Mouse (Mus musculus) kidney, postnatal 0 days (tissue): Measurements from ENCODE around the gene Plcl1. TPM values are rescaled to one million over a fixed set of nuclear protein-coding genes. Genes with fewer than 3 reads are reported as not detected.

Experiments
- ATAC-seq: fragments of 200-750 bp; cut with Nextera tagmentation; replicated peaks from 2 replicates; pipeline ENCODE4 v1.8.0; 2017; ENCODE audit warnings: low read depth, moderate number of reproducible peaks, moderate TSS enrichment, moderate library complexity; ENCODE audit not compliant: low FRiP score
- DNase-seq: peaks from one replicate; pipeline ENCODE4 v3.0.0-alpha.2; 2016; ENCODE audit warnings: low spot score
- H3K27ac ChIP-seq: fragments of 300-500 bp; sonication (generic); 2 replicates; pipeline ENCODE4 v1.5.1; 2014; ENCODE audit warnings: mild to moderate bottlenecking
- H3K27me3 ChIP-seq: fragments of 300-500 bp; sonication (generic); 2 replicates; pipeline ENCODE4 v1.6.1; 2014; ENCODE audit warnings: low read length, mixed read lengths; ENCODE audit not compliant: insufficient read depth
- H3K36me3 ChIP-seq: fragments of 300-500 bp; sonication (generic); 2 replicates; pipeline ENCODE4 v1.6.1; 2014; ENCODE audit warnings: low read length, mixed read lengths; ENCODE audit not compliant: insufficient read depth
- H3K4me1 ChIP-seq: fragments of 300-500 bp; sonication (generic); replicated peaks from 2 replicates; pipeline ENCODE4 v1.6.1; 2014; ENCODE audit warnings: antibody characterized with exemption, low read length, mixed read lengths; ENCODE audit not compliant: insufficient read depth
- H3K4me2 ChIP-seq: fragments of 300-500 bp; sonication (generic); 2 replicates; pipeline ENCODE4 v1.6.1; 2014; ENCODE audit warnings: mild to moderate bottlenecking, low read length, moderate library complexity, mixed read lengths
- H3K4me3 ChIP-seq: fragments of 300-500 bp; sonication (generic); replicated peaks from 2 replicates; pipeline ENCODE4 v1.5.1; 2014; ENCODE audit warnings: low read depth, low read length
- H3K9ac ChIP-seq: fragments of 300-500 bp; sonication (generic); 2 replicates; pipeline ENCODE4 v1.6.1; 2014; ENCODE audit warnings: low read depth, low read length
- H3K9me3 ChIP-seq: fragments of 300-500 bp; sonication (generic); replicated peaks from 2 replicates; pipeline ENCODE4 v1.6.1; 2016; ENCODE audit warnings: low read length, inconsistent platforms, mixed read lengths
- CTCF ChIP-seq: IDR thresholded peaks from 2 replicates; pipeline ENCODE4 v1.5.1; 2016; ENCODE audit warnings: antibody characterized with exemption, low read depth, mild to moderate bottlenecking, moderate library complexity
- WGBS: fragments of 180-500 bp; shearing (Covaris S2); extraction: QIAGEN DNeasy Blood & Tissue Kit; methylation state at CpG from one replicate; pipeline ENCODE4 v1.1.7; 2014; 5-methylcytosine and 5-hydroxymethylcytosine counted together
- polyA plus RNA-seq: library from polyadenylated mRNA; unstranded; fragments of >200 nt; fragmentation: Nextera tagmentation; extraction: Ambion mirVana; gene quantifications from 2 replicates; pipeline ENCODE4 v1.2.1, GENCODE M21; 2015

Plcl1 gene
- polyA plus RNA-seq, 1 experiment from 2014 or later: 4.2 TPM

DNA sequence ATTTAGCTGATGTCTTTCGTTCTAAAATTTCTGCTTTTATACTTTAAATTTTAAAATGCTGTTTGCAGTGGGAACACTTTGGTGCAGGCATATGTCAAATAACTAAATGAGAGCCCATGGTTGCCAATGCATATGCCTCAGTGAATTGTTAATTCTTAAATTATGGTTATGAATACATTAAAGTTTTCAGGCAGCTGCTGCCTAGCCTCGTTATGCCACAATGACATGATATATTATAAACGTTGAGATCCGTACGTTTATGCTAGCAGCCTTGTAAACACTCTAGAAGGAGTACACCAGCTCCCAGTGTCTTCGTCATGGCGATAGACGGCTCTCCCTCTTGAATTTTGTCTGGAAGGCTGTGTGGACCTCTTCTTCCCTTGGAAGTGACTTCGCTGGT is 154.3 kb downstream of the Plcl1 start:
- H3K27me3 ChIP-seq: no peaks in the 10 kb centered on the region
- no peak overlapping the region for H3K4me3 ChIP-seq
- no peaks in the 10 kb centered on the region for H3K36me3 ChIP-seq
- no peak overlapping the region for H3K4me2 ChIP-seq
- no peak overlapping the region for H3K27ac ChIP-seq
- no peaks in the 10 kb centered on the region for H3K9me3 ChIP-seq
- H3K4me1 ChIP-seq: no peaks in the 10 kb centered on the region
- 75% methylated on average over 9 of the region's 9 CpGs for WGBS
- no peak overlapping the region for H3K9ac ChIP-seq
- TF ChIP-seq CTCF: no peak
- ATAC-seq (no peak), DNase-seq (no peak)

DNA sequence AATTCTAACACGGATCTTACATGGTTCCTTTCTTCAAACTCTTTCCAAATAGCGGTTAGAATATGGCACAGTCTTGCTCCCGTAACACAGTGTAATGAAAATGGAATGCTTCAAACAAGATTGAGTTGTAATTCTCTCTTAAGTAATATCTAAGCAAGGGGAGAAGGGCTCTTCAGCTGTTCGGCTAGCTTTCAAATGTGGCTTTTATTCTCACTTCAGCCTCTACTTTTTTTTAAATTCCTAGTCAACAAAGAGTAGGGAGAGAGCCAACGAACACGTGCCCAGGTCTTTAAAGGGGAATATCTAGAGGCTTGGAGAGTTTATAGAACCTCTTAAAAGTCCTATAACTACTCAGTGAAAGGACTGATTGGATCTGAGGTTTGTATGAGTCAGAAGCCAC is 160.2 kb downstream of the Plcl1 start:
- TF ChIP-seq CTCF: no peak
- Histone ChIP-seq H3K36me3 (no peaks in the 10 kb centered on the region), H3K9me3 (no peaks in the 10 kb centered on the region), H3K4me3 (no peak overlapping the region), H3K4me2 (no peak overlapping the region), H3K9ac (no peak overlapping the region), H3K27me3 (no peaks in the 10 kb centered on the region), H3K4me1 (no peaks in the 10 kb centered on the region), H3K27ac (no peak overlapping the region)
- ATAC-seq (no peak), DNase-seq (no peak)
- 84% methylated on average over 6 of the region's 6 CpGs for whole genome bisulfite sequencing

DNA sequence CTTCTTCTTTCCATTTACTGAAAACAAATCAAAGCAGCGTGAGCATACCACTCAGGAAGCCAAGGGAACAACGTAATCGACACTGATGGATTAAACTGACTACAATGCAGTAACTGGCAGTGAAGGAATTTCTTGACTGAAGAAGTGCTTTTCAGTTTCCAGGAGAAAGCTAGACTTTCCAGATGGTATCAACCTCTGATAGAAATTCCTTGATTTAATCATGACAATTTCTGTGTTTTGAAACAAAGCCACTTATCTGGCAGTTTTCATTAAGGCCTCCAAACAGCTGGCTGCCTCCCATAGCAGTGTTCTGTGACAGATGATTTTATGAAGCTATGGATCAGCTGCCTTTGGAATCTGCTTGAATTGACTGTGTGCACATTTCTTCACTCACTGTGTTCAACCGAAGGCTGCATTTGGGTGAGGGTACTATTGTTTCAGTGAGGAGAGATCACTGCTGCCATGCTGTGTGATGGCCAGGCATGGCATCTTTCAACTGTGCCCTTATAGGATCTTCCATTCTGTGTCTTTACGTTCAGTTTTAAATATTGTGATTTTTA is 162.2 kb downstream of the Plcl1 start:
- ATAC-seq (no peak), DNase-seq (peak; percentile 67)
- no peak overlapping the region for H3K9ac ChIP-seq
- H3K27me3 ChIP-seq: no peaks in the 10 kb centered on the region
- no peak overlapping the region for H3K4me3 ChIP-seq
- H3K4me2 ChIP-seq: no peak overlapping the region
- H3K4me1 ChIP-seq: no peaks in the 10 kb centered on the region
- TF ChIP-seq CTCF: no peak
- no peaks in the 10 kb centered on the region for H3K36me3 ChIP-seq
- H3K27ac ChIP-seq: no peak overlapping the region
- H3K9me3 ChIP-seq: no peaks in the 10 kb centered on the region
- WGBS: 63% methylated on average over 5 of the region's 5 CpGs

DNA sequence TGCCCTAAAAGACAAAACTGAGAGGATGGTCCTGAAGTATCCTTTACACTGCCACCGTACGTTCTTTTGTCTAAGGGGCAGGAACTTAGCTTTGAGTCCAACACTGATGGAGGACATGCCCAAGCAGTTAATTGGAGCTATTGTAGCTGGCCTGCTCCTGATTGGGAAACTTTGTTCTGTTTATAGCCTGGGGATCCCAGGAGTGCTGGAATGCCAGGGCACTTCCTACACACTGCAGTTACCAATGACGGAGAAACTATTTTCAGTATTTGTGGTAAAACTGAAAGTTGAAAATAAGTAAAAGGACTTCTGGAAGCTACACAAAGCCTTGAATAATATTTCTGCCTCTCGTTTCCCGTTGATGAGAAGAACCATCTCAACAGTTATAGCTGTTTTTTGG is 164.5 kb downstream of the Plcl1 start:
- Histone ChIP-seq H3K4me2 (no peak overlapping the region), H3K4me1 (no peaks in the 10 kb centered on the region), H3K9ac (no peak overlapping the region), H3K27me3 (no peaks in the 10 kb centered on the region), H3K4me3 (no peak overlapping the region), H3K27ac (no peak overlapping the region), H3K36me3 (no peaks in the 10 kb centered on the region), H3K9me3 (no peaks in the 10 kb centered on the region)
- DNase-seq: no peak
- no peak for ATAC-seq
- no peak for TF ChIP-seq CTCF
- 75% methylated on average over 5 of the region's 5 CpGs for WGBS

DNA sequence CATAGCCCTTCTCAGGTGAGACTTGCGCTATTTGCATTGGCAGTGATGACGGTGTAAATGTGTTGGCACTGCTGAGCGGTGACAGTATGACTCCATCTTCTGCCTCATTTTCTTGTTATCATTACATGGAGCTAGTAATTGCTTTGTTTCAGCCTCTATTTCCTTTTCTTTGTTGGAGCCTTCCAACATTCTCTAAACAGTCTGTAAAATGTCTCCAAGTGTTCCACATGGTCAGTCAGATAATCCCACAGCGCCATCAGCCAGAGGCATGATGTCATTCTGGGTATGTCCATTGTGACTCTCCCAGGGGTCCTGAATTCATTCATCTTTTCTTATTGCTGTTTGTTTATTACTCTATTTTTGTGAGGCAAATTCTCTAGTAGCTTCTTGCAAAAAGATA is 165.7 kb downstream of the Plcl1 start:
- no peak for TF ChIP-seq CTCF
- no peak for DNase-seq
- H3K36me3 ChIP-seq: no peaks in the 10 kb centered on the region

DNA sequence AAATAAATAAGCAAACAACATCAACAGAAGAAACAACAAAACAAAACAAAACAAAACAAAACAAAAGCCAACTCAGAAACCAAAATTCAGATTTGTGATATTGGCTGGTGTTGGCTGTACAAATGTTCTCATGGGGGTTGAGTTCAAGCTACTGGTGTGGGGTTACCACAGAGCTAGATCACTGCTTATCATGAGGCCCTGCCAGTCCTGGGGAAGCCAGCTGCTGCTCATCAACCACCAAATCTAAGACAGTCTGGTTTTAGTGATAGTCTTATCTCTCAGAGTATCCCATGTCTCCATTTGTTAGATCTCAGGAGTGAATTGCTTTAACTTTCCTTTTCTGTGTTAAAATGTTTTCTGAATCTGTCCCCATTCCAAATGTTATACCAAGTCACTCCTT is 166.5 kb downstream of the Plcl1 start:
- no peak overlapping the region for H3K4me2 ChIP-seq
- H3K27ac ChIP-seq: no peak overlapping the region
- no peak for TF ChIP-seq CTCF
- no peaks in the 10 kb centered on the region for H3K9me3 ChIP-seq
- H3K4me3 ChIP-seq: no peak overlapping the region
- no peaks in the 10 kb centered on the region for H3K36me3 ChIP-seq
- no peak for ATAC-seq
- H3K9ac ChIP-seq: no peak overlapping the region
- no peak for DNase-seq
- no peaks in the 10 kb centered on the region for H3K27me3 ChIP-seq
- peaks cover 5% of the 10 kb centered on the region; the same call in 1 of the 2 replicates for H3K4me1 ChIP-seq

More for the DNA sequence above, 165.7 kb downstream of the Plcl1 start:
- Histone ChIP-seq H3K4me1 (peaks cover 5% of the 10 kb centered on the region; the same call in 1 of the 2 replicates), H3K9ac (no peak overlapping the region), H3K27me3 (no peaks in the 10 kb centered on the region), H3K4me2 (no peak overlapping the region), H3K27ac (no peak overlapping the region), H3K4me3 (no peak overlapping the region), H3K9me3 (no peaks in the 10 kb centered on the region)
- 83% methylated on average over 4 of the region's 4 CpGs for WGBS
- ATAC-seq: no peak

DNA sequence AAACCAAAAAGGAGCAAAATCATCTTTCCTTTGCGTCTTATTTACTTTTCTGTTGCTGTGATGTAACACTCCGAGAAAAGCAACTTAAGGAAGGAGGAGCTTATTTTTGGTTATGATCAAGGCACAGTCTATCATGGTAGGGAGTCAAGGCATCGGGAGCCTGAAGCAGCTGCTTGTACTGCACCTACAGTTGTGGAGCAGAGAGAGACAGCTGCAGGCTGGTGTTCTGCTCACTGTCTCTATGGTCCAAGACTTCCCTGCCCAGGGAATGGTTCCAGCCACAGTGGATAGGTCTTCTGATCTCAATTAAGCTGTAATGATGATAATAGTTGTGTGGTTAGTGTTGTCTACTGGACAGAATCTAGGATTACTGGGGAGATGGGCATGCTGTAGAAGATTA is 166.9 kb downstream of the Plcl1 start:
- H3K36me3 ChIP-seq: no peaks in the 10 kb centered on the region
- no peak overlapping the region for H3K4me2 ChIP-seq
- no peaks in the 10 kb centered on the region for H3K9me3 ChIP-seq
- no peaks in the 10 kb centered on the region for H3K27me3 ChIP-seq
- WGBS: 88% methylated on average over 3 of the region's 3 CpGs
- H3K4me3 ChIP-seq: no peak overlapping the region
- no peak for TF ChIP-seq CTCF
- peaks cover 5% of the 10 kb centered on the region; the same call in 1 of the 2 replicates for H3K4me1 ChIP-seq
- no peak overlapping the region for H3K9ac ChIP-seq
- no peak overlapping the region for H3K27ac ChIP-seq
- DNase-seq (no peak), ATAC-seq (no peak)
